Mouse (Mus musculus) right cerebral cortex, adult 18-20 months (tissue): ENCODE measurements around the gene Man1a.

Source experiments
- DNase-seq: peaks from one replicate; pipeline ENCODE4 v3.0.0; 2022; ENCODE audit warnings: mixed read lengths

The Man1a gene

GRCm38 (mm10) chr10:53913546-53914312, 162.7 kb downstream of the Man1a start:
- DNase-seq = no peak

DNA sequence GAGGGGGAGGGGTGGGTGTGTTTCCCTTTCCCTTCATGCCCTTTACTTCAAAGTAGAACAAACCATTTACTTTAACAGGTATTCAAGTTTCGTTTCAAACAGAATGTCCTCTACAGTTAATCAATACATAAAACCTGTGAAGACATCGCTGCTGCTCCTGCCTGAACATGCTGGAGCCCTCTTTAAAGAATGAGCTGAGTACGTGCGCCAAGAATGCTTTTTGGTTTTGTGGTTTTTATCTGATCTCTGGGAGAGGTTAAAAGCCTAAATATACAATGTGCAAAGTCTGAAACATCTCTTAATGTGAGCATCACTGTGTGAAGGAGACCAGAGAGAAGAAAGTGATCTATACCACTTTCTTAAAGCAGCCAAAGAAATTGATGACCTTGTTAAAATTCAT, 186.9 kb downstream of the Man1a start:
- no peak for DNase-seq

DNA sequence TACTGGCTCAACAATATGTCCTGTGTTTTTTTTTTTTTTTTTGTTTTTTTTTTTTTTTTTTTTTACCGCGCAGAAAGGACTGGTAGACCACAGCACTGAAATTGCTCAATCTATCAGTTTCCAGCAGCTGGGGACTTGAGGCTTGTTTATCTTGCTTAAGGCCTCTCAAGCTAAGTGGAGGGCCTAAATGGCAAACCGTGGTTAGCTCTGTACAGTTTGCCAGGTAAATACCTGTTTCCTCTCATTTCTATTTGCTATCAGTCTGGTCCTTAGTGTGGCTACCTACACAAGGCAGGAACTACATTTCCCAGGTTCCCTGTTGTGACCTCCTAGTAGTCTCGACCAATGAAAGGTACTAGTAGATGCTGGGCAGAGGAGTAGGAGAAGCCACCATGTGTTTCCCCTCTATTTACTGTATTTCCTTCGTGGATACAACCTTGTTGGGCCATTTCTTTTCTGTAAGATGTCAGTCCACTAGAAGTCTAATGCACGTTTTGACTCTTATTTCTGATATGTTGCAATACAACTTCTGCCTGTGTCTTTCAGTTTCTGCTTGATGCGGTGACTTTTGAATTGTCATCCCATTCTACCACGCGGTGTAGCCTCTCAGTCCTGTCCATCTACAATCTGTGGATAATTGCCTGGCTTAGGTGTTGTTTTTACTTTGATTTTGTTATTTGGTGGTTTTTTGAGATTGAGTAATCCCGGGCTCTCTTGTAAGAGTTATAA, 187.9 kb downstream of the Man1a start:
- DNase-seq = no peak

DNA sequence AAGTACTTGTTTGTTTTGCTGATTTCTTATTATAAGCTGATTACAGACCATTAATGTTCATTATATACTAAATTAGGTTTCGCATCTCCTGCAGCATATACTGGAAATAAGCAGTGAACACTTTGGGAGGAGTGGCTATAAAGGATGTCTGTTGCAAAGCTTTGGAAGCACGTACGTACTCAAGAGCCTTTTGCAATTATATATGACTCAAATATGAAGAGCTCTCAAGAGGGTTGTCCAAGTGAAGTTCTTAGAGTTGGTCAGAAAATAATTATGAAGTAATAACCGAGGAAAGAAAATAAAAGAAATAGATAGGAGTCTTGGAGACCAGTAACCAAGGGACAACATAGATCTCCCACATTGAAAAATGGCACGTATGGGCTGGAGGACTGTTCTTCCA, 189.9 kb downstream of the Man1a start:
- DNase-seq = no peak

DNA sequence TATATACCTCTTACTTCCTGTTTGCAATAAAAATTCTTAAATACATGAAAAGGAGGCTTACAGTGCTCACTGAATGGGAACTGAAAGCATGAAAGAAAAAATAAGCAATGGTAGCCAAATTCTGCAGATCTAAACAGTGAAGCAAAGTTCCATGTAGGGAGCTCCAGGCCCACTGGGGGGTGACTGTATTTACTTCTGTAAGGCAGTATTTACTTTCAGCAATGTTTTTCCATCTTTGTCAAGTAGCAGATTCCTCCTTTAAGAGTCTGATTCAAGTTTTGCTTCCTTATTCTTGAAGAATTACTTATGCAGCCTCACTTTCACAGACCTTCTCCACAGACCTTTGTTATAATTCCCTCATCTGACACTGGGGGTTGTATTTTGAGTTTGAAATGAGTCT, 195.1 kb downstream of the Man1a start:
- DNase-seq = no peak

GRCm38 (mm10) chr10:53875896-53876295, 200.5 kb downstream of the Man1a start:
- DNase-seq = no peak

GRCm38 (mm10) chr10:53874191-53874590, 202.2 kb downstream of the Man1a start:
- no peak for DNase-seq

DNA sequence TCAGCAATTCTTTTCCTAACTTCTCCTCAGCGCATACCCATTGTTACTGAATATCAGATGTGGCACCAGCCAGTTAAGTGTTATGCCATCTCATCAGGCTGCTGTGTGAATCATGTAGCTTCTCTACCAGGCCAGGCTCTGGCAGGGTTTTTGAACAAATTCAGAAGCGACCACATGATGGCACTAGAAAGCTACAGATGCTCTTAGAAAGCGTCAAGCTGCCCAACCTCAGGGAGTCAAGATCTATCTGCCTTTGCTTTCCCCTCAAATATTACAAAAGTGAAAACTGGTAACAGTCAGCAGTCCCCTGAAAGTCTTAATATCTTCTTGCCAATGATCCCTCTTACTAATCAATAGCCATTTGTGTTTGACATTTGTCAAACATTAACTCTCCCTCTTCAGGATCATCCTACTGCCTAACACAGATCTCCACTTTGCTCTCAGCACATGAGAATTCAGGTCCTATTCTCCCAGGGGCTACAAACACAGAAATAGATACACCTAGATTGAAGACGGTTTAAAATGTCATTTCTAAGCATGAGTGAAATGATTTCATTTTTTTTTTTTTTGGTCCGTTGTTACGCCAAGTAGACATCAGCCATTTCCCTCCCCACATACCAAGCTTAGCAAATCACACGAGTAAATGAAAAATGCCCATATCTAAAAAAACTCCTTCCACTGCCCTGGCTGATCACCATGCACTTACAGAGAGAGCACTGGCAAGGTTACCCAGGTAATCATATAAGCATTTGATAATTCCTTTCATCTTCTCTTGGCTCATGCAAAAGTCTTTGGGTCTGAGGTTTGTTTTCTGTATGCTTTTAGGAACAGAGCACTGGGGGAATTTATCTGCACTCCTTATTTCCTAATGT, 212.7 kb downstream of the Man1a start:
- DNase-seq = peak; percentile 48

DNA sequence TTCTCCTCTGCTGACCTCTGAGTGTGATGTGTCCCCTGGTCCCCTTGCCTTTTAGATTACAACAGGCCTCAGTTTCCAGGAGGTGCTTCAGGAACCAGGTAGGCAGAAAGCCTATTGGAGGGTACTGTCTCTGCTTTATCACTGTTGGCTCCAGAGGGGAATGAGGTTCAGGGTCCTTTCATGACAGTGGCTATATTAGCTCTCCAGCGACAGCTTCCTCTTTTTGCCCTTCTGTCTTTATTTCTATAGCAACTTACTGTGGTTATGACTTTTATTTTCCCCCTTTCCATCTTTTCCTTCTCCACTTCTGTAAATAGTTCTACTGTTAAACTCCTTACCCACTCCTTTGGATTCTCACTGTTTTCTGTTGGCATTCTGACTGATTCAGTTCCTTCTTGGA, 216.5 kb downstream of the Man1a start:
- DNase-seq = no peak

GRCm38 (mm10) chr10:53859224-53859623, 217.2 kb downstream of the Man1a start:
- DNase-seq = no peak
